Mouse (Mus musculus) 416B (cell line): ENCODE measurements at regions not wholly inside any gene's neighbourhood (a gene's known extent, or its start where the extent isn't known, plus 50 kb on each side); places are given as distances from the start of the nearest gene placed in this dataset.

Experiments
- DNase-seq: peaks from one replicate; pipeline ENCODE4 v3.0.0; 2011; ENCODE audit warnings: low read depth

- DNase-seq, result peak; percentile 45
Measured at GRCm38 (mm10) chr2:66961808-66962519, 177.2 kb upstream of the Scn7a start.

- no peak for DNase-seq
Measured at GRCm38 (mm10) chr2:66941188-66941587, 156.5 kb upstream of the Scn7a start.

- no peak for DNase-seq
Measured at GRCm38 (mm10) chr2:66898032-66898431, 113.3 kb upstream of the Scn7a start.

DNA sequence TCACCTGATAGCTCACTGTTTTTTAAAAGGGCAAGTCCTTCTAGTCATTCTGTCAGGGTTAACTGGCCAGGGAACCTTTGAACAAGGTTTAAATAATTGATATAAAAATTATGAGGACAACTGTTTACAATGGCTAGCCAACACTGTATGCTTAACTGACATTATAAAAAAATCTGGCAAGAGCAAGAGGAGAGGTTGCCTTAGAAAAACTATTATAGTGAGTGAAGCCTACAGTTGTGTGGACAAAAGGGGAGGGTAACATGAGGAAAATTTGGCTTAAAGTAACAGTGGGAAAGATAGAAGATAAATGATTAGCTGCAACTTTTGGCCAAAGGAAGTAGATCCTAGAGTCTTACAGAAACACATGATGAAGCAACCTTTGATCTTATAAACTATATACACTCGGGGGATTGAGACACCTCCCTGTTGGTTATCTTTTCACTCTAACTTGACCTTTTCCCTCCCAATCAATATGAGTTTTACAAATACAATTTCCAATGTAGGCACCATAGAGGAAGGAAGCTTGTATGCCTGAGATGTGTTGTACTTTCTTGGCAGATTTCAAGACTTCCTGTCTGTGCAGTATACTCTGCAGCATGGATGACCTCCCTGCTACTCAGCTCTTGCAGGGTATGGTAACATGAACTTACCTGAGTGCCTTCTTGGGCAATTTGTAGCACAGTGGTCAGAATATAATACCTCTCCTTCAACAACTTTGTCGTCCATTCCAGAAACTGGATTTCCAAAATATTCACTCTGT lies 82.9 kb upstream of the Scn7a start:
- DNase-seq, result no peak
